Mouse (Mus musculus) erythroid progenitor cell, adult 5-6 weeks (primary cell): ENCODE results near the gene Prkch. TPM values are rescaled to one million over a fixed set of nuclear protein-coding genes. Genes with fewer than 3 reads are reported as not detected.

Experiments used
- ATAC-seq: replicated peaks from 2 replicates; pipeline ENCODE4 v1.8.0; 2016; ENCODE audit warnings: moderate number of reproducible peaks, mild to moderate bottlenecking, moderate TSS enrichment, inconsistent platforms; ENCODE audit not compliant: poor library complexity, low FRiP score, severe bottlenecking
- total RNA-seq, 2 experiments: library from RNA; stranded (forward) in 1 of 2; stranded (reverse) in 1 of 2; fragments of 150-400 nt in 1 of 2; fragments of 186-747, 209-891 nt in 1 of 2; gene quantifications; 2 replicates each; pipeline versions ENCODE4 v1.2.3 to v1.2.4; 2015 to 2017; ENCODE audit warnings: low replicate concordance in 2 of 2

Prkch gene
- total RNA-seq, 2 experiments from 2014 or later: 3.4 to 5.0 TPM

DNA sequence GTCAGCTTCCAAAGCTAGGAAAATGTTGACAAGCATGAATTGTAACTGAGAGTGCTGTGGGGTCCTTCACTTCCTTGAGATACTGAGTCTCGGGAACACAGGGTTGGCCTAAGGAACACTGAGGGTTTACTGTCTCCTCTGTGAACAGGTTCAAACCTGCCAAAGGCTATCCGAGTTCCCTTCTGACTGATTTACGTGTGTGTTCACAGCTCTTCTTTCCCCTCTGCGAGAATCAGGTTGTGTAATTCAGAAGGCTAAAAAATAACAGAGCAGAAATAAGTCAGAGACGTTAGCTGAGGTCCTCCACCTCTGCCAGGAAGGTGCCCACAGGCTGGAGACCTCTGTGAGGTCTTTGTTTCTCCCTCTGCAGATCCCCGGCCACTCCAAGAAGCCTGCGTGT is 148.3 kb downstream of the Prkch start:
- ATAC-seq: no peak

DNA sequence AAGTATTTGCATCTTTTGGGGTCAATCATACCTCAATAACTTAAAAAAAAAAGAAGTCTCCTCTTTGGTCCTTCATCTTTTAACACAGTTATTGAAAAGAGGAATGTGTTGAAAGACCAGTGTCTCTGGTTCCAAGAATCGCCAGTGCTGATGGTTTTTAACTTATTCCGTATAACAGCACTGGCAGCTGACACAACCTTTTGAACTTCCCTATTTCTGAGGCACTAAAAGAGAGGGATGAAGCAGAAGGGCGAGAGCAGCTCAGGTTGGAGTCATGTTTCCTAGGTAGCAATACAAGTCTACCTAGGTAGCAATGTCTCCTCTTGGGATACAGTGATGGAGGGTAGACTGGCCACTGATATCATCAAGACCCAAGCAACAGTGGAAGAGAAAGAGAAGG is 152.3 kb downstream of the Prkch start:
- ATAC-seq: no peak

DNA sequence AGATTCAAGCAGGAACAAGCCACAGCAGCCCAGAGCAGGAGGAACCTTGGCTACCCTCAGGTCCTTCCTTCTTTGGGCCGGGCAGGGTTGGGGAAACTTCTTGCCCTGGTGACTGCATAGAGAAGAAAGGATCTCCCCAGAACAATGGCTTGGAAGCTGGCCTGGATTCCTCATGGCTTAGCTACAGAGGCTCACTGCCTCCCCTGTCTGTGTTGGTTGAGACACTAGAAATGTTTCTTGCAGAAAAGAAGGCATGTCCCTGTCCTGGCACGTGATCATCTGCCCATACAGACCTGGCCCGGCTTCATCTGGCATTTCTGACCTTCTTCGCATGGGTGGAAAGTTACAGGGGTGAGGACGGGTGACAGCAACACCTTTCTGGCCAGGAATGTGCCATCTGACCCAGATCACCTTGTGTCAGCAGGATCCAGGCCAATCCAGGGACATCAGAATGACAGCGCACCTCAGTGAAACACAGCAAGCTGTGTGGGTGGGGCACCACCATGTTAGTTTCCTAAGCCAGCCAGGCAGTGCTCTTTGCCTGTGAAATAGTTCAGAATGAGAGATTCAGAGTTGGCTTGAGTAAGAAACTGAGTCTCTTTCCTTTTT is 155.1 kb downstream of the Prkch start:
- no peak for ATAC-seq

DNA sequence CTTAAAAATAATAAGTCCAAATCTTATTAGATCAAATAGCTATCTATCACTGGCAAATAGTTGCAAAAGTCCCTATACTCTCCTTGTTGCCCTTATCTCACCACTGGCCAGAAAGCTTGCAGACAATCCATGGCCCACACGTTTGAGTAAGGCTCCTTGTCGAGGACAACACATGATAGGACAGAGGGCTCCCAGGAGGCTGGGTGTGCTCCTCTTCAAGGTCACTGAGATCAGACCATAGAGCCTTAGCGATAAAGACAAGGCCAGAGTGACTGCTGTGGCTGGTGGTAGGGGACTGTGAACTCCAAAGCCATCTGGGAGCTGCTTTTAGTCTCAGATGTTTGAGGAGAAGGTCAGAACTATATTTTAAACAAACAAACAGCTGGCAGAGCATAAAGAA is 158.0 kb downstream of the Prkch start:
- no peak for ATAC-seq

DNA sequence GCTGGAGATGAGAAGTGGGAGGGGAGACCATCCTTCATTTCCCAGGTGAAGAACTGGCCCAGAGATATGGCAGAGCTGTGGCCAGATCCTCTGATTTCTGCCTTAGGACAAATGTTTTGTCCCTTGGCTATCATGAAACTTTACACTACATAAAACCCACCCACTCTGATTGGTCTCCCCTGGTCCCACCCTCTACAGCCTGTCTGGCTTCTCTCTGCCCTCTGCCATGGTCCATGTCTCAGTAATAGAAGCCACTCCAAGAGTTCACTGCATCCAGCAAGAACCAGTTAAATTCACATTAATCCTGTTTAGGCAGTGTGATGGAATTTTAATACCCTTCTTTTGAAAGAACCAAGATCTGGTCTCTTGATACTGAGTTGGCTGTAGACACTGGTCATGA is 158.5 kb downstream of the Prkch start:
- no peak for ATAC-seq

DNA sequence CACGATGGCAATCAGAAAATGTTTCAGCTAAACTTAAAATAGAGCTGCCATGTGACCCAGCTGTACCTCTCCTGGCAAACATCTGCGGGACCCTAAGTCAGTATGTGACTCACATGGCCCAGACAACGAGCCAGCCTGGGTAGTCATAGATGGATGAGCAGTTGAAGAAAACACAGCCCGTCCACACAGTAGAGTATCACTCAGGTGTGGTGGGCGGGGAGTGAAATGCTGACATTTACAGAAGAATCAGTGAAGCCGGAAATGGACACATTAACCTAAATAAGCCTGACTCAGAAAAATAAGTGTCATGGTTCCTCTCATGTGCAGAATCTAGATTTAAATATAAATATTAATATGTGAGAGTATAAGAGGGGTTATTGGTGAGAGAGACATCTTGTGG is 161.5 kb downstream of the Prkch start:
- ATAC-seq: no peak

DNA sequence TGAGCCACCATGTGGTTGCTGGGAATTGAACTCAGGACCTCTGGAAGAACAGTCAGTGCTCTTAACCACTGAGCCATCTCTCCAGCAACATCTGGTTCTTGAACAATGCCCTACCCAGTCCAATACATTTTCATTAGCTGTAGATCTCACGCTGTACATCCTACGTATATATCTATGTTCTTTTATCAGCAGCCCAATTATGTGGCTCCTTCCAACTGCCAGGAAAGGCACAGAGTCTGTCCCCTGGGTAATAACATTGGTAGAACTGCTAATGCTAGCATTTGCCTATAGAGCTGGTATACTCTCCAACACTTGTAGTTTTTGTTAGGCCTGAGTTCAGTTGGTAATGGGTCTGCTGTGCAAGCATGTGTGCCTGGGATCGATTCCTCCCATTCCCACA is 163.8 kb downstream of the Prkch start:
- ATAC-seq: no peak

DNA sequence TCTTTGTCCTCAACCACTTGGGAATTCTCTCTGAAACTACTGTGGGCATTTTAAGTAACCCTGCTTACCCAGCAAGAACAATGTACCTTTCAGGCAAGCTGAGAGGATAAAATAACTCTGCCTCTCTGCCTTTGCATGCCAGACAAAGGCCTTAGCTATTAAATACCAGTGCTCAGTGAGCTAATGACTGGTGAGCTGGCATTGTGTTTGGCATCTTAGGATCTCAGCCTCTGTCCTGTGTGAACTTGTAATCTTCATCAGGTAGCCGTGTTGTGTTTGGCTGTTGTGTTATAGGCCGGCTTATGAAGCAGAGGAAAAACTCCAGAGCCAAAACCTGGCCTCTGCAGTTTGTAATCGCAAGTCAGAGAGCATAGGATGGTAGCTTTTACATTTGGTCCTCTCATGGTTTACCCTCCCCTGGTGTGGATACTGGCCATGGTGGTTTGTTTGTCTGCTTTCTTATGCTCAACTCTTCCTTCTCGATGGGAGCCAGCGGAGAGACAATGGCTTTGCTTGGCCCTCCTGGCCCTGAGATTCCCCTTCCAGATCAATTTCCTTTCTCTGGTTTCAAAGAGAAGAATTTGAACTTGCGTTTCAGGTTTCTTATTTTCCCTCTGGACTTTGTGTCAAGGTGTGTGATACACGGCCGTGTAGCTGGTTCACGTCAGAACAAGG is 170.0 kb downstream of the Prkch start:
- no peak for ATAC-seq

DNA sequence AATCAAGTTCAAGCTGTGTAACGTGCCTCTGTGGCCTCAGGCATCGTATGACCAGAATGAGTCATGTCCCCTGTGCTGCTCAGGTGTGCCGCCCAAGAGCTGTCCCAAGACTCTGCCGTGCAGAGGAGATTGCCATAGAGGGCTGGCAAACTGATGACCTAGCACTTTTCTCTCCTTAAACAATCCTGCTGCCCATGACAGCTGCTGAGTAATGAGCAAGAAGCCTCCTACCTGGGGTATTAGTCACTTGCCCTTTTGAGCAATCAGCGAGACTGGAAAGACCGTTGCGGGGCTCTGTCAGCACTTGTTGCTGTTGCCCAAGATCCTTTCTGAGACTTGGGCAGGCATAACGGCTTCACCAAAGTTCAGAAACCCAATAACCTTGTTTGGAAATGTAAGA is 171.1 kb downstream of the Prkch start:
- no peak for ATAC-seq

DNA sequence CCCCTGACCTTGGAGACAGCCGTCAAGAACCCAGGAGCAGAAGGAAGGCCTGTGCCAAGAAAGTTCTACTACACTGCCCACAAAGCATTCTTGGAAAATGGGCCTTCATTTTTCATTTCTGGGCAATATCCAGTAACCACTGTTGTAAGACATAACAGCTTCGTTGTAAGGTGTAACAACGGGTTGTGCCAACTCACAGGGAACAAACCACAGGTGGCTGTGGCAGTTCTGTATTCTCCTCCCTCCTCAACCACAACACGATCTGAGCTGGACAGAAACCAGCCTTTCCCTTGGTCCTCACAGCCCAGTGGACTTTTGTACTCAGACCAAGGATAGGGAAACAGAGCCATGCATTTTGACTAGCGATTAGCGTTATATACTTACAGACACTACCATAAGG is 171.9 kb downstream of the Prkch start:
- no peak for ATAC-seq

DNA sequence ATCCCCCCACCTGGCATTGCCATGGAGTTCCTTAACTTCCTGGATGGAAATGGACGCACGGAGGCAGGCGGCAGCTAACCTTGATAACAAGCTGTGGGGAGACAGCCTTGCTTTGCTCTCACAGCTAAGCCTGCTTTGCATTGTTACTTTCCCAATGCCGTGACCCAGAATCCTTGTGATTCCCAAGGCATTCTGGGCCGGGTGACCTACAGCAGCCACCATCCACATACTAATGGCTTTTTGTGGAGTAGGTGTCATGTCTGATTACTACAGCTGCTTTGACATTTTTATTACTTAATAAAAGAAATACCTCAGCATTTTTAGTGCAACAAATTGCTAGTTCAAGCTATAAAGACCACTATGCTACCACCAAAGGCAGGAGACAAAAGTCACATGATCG is 177.4 kb downstream of the Prkch start:
- no peak for ATAC-seq

DNA sequence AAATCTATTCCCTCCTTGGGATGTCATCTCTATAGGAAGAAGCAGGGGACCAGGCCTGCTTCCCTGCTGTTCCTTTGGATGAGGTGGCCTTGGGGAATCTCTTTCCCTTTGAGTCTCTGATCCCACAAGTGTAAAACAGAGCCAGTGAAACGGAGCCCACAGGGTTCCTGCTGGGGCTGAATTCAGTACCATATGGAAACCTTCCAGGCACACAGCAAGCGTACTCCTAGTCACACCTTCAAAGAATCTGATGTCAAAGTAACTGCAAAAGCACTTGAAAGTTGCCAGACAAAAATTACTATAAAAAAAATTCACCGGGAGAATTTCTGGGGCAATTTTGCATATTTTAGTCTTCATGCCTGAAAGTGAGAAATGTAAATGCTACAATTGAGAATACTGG is 178.2 kb downstream of the Prkch start:
- no peak for ATAC-seq

DNA sequence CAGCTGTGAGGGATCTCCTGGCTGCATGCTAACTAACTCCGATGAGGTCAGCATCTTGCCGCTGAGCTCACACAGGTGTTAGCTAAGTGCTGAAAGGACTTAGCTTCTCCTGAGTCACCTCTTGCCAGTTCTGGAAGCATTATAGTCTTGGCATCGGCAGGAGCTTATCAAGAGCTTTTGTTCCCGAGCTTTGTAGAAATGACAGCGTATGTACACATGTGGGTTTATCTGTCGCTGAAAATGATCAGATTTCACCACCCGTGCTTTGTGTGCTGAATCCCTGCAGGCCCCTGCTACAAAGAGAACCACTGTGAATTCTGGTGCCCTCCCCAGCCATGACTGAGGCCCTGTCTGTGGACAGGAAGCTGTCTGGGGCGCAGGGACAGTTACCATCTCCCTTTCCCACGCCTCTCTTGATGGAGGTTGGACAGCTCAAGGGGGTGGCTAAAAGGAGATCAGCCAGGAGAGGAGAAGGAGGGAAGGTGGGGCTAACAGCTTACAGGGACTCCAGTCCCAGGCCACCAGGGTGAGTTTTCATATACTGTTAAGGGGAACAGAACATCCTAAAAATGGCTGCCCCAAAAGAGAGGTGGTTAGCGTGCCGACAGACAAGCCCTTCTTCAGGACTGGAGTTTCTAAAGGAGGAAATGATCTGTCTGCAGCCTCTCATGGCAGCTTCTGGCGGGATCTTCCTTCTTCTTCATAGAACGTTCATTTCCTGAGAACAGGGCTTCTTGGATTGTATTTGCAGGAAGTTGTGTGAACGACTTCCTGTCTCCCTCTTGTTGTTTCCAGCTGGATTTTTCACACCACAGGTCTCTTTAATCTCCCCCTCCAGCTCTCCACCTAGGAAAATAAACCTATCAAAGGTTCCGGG is 180.3 kb downstream of the Prkch start:
- ATAC-seq: no peak

DNA sequence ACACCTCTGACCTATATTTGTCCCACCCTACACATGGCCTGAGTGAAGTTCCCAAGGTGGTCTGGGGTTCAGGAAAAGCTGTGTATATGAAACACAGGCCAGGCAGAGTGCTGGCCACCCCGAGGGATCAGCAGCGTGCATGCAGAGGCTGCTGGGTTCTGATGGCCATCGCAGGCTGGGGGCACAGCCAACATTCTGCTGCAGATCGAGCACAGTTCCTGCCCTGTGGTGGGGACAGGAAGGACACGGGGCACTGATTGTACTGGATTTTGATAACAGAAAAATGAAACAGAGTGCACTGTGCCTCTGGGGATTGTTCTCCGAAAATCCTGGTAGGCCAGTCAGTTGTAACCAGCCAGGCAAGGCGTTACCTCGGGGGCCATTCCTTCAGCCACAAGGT is 181.6 kb downstream of the Prkch start:
- ATAC-seq: no peak

DNA sequence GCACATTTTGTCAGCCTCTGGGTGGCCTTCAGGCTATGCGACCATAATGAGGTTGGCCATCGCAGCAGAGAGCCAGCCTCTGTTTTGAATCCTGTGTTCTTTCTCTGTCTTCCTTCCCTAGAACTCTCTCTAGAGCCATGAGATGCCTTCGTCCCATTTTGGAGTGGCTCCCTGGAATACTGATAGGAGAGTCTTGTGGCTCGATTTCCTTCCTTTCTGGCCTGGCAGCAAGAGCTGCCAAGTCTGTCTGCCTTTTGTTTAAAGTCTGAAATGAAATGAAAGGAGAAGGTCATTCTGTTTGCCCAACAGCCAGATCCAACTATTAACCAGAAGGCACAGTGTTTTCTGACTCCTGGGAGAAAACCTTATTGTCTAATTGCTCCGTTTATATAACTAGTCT is 184.2 kb downstream of the Prkch start:
- ATAC-seq: no peak

DNA sequence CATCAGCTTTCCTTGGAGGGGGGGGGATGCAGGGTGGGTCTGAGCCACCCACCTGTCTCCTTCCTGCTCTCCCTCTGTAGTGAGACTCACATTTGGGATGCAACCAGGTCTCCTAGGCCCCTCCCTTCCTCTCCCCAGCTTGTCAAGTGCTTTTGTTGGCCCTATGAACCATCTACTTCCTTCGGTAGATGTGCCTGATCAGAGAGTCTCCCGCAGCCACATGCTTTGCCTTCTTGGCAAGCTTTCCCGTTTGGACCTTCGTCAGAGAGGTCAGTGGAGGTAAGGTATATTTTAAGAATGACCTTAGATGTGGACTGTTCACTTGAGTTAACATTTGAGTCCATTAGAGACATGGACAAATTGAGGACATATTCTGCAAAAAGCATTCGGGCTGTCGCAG is 184.9 kb downstream of the Prkch start:
- no peak for ATAC-seq

DNA sequence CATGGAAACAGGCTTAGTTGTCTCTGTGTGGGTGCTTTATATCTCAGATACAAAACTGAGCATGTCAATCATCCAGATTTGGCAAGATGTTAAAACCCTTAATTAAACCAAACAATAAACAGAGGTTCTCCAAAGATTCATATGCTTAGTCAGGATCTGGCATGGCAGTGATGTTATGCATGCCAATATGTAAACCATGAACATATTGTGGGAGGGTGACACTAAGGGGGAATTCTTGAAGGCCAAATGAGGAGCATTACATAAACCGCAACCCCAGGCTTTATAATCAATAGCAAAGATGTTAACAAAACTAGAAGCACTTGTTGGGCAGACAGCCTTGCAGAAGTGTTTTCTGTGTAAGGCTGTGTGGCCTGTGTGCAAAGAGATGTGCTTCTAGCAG is 186.2 kb downstream of the Prkch start:
- no peak for ATAC-seq

DNA sequence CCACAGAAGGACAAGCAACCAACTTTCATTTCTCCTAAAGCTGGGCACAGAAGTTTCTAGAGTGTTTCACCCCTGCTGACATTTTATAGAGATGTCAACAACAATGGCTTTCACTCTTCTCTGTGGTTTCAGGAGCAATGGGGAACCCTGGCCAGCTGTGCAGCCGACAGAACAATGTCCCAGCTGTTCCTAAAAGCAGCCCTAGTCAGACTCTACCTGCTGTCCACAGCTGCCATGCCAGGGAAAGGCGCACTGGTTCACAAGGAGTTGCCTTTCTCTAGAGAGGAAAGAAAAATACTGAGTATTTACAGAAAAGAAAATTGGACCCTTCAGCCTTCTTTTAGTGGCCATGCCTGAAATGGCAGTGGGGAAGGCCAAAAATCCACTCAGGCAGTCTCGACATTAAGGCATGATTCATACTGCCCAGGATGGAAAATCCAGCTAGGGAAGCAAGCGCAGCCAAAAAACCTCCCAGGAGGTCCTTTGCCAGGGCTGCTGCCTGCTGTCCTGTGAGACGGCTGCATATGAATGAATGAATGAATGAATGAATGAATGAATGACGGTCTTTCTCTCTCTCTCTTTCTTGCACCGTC is 190.3 kb downstream of the Prkch start:
- ATAC-seq: no peak

DNA sequence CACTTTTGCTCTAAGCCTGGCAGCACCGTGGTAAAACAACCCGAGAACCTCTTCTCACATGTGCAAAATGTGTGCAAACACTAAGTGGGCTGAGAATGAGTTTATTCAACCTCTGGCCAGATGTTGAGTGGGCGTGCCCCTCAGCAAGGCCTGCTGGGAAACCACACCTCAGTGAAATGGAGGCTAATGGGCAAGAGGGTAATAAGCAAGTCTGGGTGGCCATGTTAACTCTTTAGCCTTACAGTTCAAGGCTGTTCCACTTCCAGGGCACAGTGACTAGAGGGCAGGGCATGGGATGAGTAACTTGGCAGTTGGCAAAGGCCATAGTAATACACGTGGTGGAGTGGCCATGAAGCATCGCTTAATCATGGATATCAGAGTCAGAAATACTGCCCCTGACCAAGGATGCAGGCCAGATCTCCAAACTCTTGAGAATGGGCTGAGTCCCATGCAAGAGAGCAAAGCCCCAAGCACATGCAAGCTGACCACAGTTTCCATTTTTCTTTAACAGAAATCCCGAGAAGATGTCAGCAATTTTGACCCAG is 191.9 kb downstream of the Prkch start:
- ATAC-seq: no peak

DNA sequence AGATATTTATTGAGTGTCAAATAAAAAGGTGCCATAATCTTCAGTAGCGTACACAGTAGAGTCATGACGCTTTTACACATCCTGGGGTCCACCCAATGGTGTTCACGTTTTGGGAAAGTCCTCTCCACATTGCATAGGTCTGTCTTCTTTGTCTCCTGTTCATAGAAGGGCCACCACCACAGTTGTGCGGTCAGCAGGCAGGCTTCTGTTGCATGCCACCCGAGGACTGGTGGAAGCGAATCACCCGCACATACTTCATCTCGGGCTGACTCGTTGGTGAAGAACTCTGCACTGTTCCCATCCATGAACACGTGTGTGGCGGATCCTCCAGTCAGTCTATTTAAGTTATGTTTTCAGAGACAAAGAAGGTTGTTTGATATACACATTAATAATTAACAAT is 193.1 kb downstream of the Prkch start:
- no peak for ATAC-seq
